Mouse (Mus musculus) large intestine, adult 2 months (tissue): ENCODE data around the gene 3110001I22Rik. TPM values are rescaled to one million over a fixed set of nuclear protein-coding genes. Genes with fewer than 3 reads are reported as not detected.
A peak's percentile ranks its signal among the peaks of the same experiment; 100 is the strongest.
"Not testable (repeated sequence)": the region's sequence is repeated elsewhere in the genome, so short reads cannot be mapped to it uniquely, and the experiment has no call there.

Source experiments
- DNase-seq: peaks from one replicate; pipeline ENCODE4 v3.0.0-alpha.2; 2012; ENCODE audit warnings: low read depth, low spot score
- WGBS: fragments of 180-500 bp; shearing (Covaris S2); methylation state at CpG from one replicate; pipeline ENCODE4 v1.1.7; 2018; 5-methylcytosine and 5-hydroxymethylcytosine counted together
- polyA plus RNA-seq: library from polyadenylated mRNA; depleted of rRNA; stranded (reverse); fragments of >200 nt; gene quantifications from 2 replicates; pipeline ENCODE4 v1.2.3, GENCODE M21; 2012; rRNA removed

3110001I22Rik gene
- polyA plus RNA-seq = 1.6 and 2.2 TPM in 2 replicates

DNA sequence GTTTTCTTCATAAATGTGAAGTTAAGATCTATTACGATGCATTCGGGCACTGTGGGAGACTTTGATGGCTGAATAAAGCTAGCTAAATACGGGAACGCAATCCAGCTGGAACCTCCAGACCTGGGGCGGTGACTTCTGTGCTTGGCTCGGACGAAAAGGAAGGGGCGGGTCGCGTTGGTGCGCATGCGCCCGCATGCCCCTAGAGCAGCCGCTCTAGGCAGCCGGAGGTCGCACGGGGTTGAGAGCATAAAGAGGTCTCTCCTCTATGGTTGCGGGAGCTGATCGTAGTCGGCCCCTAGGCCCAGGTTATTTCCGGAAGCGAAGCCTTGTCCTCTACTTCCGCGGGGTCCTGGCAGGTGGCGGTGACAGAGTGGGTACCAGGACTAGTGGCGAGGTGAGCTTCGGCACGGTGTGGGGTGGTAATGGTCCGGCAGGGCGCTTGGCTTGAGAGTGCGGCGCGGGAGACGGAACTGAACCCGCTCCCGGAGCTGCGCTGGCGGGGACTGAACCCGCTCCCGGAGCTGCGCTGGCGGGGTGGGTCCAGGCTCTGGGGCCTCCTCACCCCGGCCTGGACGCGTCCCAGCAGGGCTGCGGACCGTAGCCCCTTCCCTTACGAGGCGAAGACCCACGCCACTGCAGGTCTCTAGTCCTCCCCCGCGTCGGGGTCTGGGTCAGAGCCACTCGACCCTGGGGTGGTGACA is at the start of gene 3110001I22Rik, which contains the start of gene Bfar:
Gene 3110001I22Rik (plus strand): TSS at position 245 of the 701 bp plus-strand sequence.
Gene Bfar (plus strand): TSS at position 174 of the 701 bp plus-strand sequence.
- WGBS = under 1% methylated on average over 54 of the region's 54 CpGs

DNA sequence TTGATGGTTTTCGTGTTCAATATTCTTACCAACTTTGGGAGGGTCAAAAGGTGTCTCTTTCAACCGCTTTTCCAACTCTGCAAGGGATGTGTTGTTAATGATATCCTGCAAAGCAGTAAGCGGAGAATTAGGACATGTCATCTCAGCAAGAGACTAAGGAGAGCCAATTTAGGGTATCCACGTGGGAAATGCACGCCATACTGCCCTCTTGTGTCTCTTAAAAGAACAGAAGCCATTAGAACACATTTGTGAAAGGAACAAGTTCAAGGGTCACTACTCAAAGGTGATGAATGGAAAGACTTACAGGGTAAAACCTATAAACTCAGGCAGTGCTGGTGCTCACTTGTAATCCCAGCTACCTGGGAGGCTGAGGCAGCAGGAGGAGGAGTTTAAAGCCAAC is 43.4 kb upstream of the 3110001I22Rik start:
- DNase-seq = no peak
- 51% methylated on average over 5 of the region's 5 CpGs for WGBS

More for the DNA sequence above, at the start of gene 3110001I22Rik, which contains the start of gene Bfar:
- DNase-seq = peak; percentile 77

- whole genome bisulfite sequencing = 67% methylated on average over 2 of the region's 2 CpGs
- not testable (repeated sequence) for DNase-seq
Measured at GRCm38 (mm10) chr16:13638198-13638597, 33.5 kb upstream of the 3110001I22Rik start.

DNA sequence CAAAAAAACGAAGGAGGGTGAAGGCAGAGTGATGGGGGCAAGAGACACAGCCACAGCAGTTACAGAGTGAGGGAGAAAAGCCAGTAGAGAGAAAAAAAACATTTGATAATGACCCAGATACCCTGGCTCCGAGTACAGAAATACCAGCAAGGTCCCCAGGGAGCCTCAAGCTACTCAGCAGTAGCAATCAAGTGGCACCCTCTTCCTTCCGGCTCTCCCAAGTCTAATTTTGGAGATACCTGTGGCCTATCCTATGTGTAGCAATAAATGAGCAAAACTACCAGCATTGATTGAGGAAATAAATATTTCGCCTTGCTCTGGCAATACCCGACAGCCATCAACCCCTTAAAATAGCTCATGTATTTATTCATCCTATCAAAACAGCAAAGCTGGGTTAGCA is 32.2 kb upstream of the 3110001I22Rik start:
- 87% methylated on average over 5 of the region's 5 CpGs for WGBS
- DNase-seq = no peak

DNA sequence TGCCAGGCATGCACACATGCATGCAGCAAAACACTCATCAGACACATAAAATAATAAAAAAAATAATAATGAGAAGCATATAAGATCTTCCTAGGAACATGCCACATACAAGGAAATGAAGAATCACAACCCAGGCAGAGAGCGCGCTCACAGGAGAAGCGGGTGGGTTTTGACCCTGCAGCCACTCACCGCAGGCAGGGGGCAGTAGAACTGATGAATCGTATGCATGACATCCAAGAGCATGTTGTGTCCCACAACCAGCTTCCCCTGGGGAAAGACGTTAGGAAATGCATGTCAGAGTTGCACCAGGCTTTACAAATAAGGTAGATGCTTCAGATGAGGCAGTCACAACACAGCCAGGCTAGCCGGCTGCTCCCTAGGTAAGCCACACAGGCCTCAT is 31.7 kb upstream of the 3110001I22Rik start:
- 87% methylated on average over 7 of the region's 7 CpGs for WGBS
- DNase-seq = no peak

- WGBS = 48% methylated on average over 3 of the region's 3 CpGs
- no peak for DNase-seq
Measured at GRCm38 (mm10) chr16:13644474-13644873, 27.3 kb upstream of the 3110001I22Rik start.

DNA sequence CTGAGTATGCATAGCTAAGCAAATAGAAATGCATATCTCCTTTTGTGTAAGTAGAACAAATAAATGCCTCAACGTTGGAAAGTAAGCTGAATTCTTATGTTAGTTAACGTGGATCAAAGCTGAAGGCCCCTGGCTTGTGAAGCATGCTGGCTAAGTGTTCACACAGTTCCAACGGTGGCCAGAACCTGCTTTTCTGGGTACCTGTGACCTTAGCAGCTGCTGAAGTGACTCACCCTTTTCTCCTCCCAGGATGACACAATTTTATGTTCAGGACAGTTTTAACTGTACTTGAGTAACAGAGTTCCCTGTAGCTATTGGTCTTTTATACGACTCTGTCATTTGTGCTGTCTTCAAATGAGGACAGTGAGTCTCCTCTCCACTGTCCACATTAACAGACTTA is 25.8 kb upstream of the 3110001I22Rik start:
- WGBS = 45% methylated on average over 4 of the region's 4 CpGs
- no peak for DNase-seq

DNA sequence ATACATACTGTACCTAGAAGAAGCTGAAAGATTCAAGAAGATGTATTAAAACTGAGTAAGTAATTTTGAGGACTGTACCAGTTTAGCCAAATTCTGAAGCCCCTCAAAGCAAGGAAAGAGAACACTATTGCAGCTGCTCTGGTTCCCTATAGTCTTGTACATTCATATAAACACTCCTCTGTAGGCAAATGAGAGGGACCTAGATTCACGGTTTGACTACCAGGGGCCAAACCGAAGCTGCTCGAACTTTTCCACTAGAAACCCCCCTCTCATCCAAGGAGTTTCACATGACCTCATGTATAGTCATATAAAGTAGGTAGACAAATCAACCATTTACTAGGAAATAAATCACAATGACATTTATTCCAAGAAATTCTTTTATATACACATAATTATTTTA is 12.8 kb upstream of the 3110001I22Rik start:
- WGBS = 84% methylated on average over 3 of the region's 3 CpGs
- DNase-seq = no peak

DNA sequence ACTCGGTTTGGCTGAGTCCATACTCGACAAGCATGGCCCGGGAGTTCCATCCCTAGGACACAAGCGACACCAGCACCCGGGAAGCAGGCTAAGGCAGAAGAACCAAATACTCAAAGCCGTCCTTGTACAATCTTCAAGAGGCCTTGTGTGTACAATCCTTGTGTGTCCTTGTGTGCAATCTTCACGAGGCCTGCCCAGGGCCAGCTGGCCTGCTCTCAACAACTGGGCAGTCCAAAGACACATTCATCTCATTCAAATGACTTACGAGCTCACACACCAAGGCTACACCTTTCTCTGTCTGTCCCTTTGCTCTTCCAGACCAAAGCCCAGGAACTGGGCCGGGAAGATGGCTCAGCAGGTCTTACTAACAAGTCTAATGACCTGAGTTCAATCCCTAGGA is 11.0 kb upstream of the 3110001I22Rik start:
- WGBS = 94% methylated on average over 9 of the region's 9 CpGs
- DNase-seq = no peak

GRCm38 (mm10) chr16:13667878-13668343 is 3.8 kb upstream of the 3110001I22Rik start, which contains the start of gene Parn:
Parn (minus strand) TSS chr16:13668170.
- under 1% methylated on average over 35 of the region's 35 CpGs for WGBS
- DNase-seq = peak; percentile 73

DNA sequence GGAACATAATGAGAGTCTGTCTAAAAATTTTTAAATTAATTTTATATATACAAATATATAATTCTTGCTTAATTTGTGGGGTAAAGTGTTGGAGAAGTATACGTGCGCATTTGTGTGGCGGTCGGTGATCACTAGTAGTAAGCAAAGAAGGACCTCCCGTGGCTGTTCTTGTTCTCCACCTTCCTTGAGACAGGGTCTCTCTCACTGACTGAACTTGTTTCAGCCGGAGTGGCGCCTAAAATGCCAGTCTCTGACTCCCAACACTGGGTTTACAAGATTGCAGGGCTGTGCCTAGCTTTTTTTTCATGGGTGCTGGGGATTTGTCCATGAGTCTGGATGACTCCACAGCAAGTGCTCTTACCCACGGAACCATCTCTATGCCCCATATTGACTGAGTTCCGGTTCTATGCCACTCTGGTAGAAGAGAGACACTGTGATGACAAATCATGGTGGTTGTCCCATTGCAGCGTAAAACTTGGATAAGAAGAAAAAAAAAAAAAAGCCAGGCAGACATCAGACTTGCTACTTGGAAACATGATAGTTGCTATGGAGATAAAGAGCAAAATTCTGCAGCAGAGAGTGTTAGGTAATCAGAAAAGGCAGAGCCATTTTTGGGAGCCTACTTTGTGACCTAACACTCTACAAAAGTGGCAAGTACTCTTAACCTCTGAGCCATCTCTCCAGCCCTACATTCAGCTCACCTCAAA is 3.2 kb upstream of the 3110001I22Rik start:
- no peak for DNase-seq
- 83% methylated on average over 10 of the region's 10 CpGs for WGBS

DNA sequence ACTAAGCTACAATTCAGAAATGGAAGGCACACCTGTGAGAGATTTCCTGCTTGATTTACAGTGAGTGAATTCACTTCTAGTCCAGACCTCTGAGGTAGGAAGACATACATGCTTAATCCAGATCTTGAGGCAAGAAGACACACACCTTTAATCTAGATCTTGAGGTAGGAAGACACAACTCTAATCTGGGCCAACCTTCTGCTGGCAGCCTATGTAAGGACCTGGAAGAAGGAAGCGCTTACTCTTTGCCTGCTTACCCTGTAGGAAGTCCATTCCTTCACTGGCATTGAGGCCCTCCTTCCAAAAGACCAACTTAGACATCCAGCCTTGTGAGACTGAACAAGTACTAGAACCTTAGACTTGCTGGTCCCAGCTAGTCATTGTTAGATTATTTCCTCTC is 2.4 kb upstream of the 3110001I22Rik start:
- 100% methylated on average over 1 of the region's 1 CpGs for WGBS

GRCm38 (mm10) chr16:13670896-13671295 is 833 bp upstream of the 3110001I22Rik start:
- 69% methylated on average over 5 of the region's 5 CpGs for whole genome bisulfite sequencing
- not testable (repeated sequence) for DNase-seq

More for the DNA sequence above, 2.4 kb upstream of the 3110001I22Rik start:
- DNase-seq = no peak

DNA sequence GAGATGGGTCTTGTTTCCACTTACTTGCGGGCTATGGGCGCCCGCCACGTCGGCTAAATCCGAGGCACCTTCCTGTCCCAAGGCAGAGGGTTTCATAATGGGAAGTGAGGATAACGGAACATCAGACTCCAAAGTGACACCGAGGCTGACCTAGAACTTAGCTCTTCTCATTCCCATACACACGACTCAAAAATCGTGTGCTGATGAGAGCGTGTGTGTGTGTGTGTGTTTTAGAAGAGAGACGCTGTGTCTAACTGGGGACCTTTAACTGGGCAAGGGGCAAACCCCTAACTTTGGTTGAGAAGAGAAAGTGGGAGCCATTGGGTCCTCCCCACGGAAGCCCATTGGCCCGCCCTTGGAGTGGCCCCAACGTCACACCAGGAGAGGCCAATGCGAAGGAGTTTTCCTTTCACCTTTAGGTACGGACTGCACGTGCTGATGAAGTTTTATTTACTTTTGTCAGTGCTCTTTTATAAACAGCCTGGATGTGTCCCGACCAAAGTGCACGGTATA is 713 bp downstream of the 3110001I22Rik start:
- WGBS = under 1% methylated on average over 20 of the region's 20 CpGs
- DNase-seq = peak; percentile 90

- WGBS = 29% methylated on average over 5 of the region's 5 CpGs
Measured at GRCm38 (mm10) chr16:13673114-13673513, 1.4 kb downstream of the 3110001I22Rik start.

DNA sequence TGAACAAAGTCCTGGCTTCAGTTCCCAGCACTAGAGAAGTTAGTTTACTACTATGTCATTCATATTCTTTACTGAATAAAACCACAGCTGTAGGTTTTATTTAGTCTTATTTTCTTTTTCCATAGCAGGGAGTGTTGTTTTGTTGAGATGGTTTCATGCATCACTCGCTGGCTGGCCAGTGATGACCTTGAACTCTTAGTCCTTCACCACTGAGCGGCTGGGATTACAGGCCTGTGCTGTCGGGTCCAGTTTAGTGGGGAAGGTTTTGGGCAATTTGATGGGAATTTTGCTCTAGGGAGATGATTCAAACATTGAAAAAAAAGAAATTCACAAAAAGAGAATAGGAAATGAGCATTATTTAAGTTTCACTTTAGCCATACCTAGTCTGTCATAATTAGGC is 2.8 kb downstream of the 3110001I22Rik start:
- no peak for DNase-seq
- WGBS = 82% methylated on average over 3 of the region's 3 CpGs

More at GRCm38 (mm10) chr16:13673114-13673513, 1.4 kb downstream of the 3110001I22Rik start:
- DNase-seq = no peak

GRCm38 (mm10) chr16:13678601-13679319 is 7.0 kb downstream of the 3110001I22Rik start:
- peak; percentile 85 for DNase-seq
- WGBS = 28% methylated on average over 3 of the region's 3 CpGs

- WGBS = 92% methylated on average over 7 of the region's 7 CpGs
- no peak for DNase-seq
Measured at GRCm38 (mm10) chr16:13698998-13699397, 27.3 kb downstream of the 3110001I22Rik start.

DNA sequence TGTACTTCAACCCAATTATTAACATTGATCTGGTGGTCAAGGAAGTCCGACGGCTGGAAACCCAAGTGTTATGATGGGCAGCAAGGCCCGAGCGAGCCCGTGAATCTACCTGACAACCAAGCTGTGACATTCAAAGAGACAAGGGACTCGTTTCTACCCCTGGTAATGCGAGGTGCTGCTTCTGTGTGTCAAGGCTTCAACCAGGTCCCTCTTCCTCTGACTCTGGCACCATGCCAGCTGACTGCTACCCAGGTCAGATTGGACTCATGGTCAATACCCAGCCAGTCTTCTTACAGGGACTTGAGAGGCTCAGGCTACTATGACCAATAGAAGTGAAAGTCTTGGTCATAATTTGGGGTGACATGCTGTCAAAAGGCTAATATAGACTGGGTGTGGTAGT is 30.5 kb downstream of the 3110001I22Rik start:
- no peak for DNase-seq
- 92% methylated on average over 7 of the region's 7 CpGs for WGBS

- no peak for DNase-seq
- 96% methylated on average over 10 of the region's 10 CpGs for WGBS
Measured at GRCm38 (mm10) chr16:13704676-13705075, 32.9 kb downstream of the 3110001I22Rik start.
